Mouse (Mus musculus) lung, embryonic 16.5 days (tissue): Measurements from ENCODE around the gene Tatdn3. TPM values are rescaled to one million over a fixed set of nuclear protein-coding genes. Genes with fewer than 3 reads are reported as not detected.

Experiments
- ATAC-seq: fragments of 200-750 bp; cut with Nextera tagmentation; 2 replicates; pipeline ENCODE4 v1.8.0; 2017; ENCODE audit warnings: low read depth, mild to moderate bottlenecking, moderate library complexity
- H3K27ac ChIP-seq: fragments of 300-500 bp; sonication (generic); 2 replicates; pipeline ENCODE4 v1.5.1; 2014; ENCODE audit warnings: mild to moderate bottlenecking, control low read depth, low read length
- H3K27me3 ChIP-seq: fragments of 300-500 bp; sonication (generic); 2 replicates; pipeline ENCODE4 v1.6.1; 2014; ENCODE audit warnings: low read depth, low read length, mixed read lengths; ENCODE audit not compliant: control insufficient read depth, insufficient read depth
- H3K36me3 ChIP-seq: fragments of 300-500 bp; sonication (generic); 2 replicates; pipeline ENCODE4 v1.6.1; 2014; ENCODE audit warnings: low read length; ENCODE audit not compliant: control insufficient read depth, insufficient read depth
- H3K4me1 ChIP-seq: fragments of 300-500 bp; sonication (generic); replicated peaks from 2 replicates; pipeline ENCODE4 v1.6.1; 2014; ENCODE audit warnings: low read length, mixed read lengths; ENCODE audit not compliant: control insufficient read depth, insufficient read depth
- H3K4me2 ChIP-seq: fragments of 300-500 bp; sonication (generic); 2 replicates; pipeline ENCODE4 v1.6.1; 2014; ENCODE audit warnings: low read depth, low read length, control low read depth
- H3K4me3 ChIP-seq: fragments of 300-500 bp; sonication (generic); 2 replicates; pipeline ENCODE4 v1.5.1; 2014; ENCODE audit warnings: mild to moderate bottlenecking, low read length, control low read depth
- H3K9ac ChIP-seq: fragments of 300-500 bp; sonication (generic); 2 replicates; pipeline ENCODE4 v1.6.1; 2014; ENCODE audit warnings: low read length, control low read depth
- H3K9me3 ChIP-seq: fragments of 300-500 bp; sonication (generic); 2 replicates; pipeline ENCODE4 v1.6.1; 2016; ENCODE audit warnings: low read length; ENCODE audit not compliant: control insufficient read depth
- WGBS: fragments of 180-500 bp; shearing (Covaris S2); extraction: QIAGEN DNeasy Blood & Tissue Kit; methylation state at CpG from one replicate; pipeline ENCODE4 v1.1.7; 2014; 5-methylcytosine and 5-hydroxymethylcytosine counted together
- polyA plus RNA-seq: library from polyadenylated mRNA; unstranded; fragments of >200 nt; fragmentation: Nextera tagmentation; extraction: Ambion mirVana; gene quantifications from 2 replicates; pipeline ENCODE4 v1.2.1, GENCODE M21; 2015

Gene Tatdn3
- polyA plus RNA-seq, 1 experiment from 2014 or later, result 17.1 TPM

DNA sequence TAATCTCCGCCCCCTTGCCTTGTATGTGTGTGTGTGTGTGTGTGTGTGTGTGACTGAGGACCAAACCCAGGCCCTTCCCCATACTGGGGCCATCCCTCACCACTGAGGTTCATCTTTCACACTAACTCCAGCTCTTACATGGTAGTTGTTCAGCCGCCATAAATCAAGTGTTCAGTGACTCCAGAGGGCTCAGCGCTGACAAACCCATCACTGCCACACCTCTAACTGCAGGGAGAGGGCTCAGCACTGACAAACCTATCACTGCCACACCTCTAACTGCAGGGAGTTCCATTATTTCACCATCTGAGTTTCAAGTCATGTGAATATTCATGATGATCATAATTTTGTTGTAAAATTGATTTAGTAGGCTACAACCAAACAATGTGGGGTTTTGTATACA lies 9.2 kb downstream of the Tatdn3 start:
- ATAC-seq, result no peak
- H3K27me3 ChIP-seq, result no peaks in the 10 kb centered on the region
- 52% methylated on average over 3 of the region's 3 CpGs for WGBS
- H3K27ac ChIP-seq, result no peak overlapping the region
- H3K36me3 ChIP-seq, result no peaks in the 10 kb centered on the region
- H3K9me3 ChIP-seq, result no peaks in the 10 kb centered on the region
- no peak overlapping the region for H3K9ac ChIP-seq
- no peak overlapping the region for H3K4me3 ChIP-seq
- no peaks in the 10 kb centered on the region for H3K4me1 ChIP-seq
- no peak overlapping the region for H3K4me2 ChIP-seq

DNA sequence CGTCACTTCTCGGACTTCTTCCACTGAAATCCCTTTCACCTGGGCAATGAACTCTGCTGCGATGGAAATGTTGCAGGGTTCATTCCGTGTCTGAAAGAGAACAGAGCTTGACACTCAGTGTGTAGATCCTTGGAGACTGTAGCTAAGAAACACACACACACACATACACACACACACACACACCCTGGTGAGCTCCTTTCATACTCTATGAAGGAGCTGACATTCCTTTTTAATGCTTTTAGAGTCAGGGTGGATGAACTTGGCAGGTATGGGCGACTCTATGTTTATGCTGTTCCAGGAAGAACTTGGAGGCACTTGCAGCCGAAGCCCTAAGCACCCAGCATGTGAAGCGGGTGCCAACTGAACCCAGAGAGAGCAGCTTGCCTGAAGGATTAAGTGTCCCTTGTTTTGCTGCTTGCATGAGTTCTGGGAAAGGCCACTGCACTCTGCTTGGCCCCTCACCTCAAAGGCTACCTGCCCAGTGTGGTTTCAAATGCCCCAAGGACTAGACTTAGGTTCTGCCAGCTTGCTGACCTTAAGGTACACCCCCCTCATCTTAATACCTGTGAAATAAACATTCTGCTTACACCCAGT lies 16.4 kb downstream of the Tatdn3 start:
- 73% methylated on average over 7 of the region's 7 CpGs for WGBS
- no peaks in the 10 kb centered on the region for H3K27me3 ChIP-seq
- H3K9me3 ChIP-seq, result no peaks in the 10 kb centered on the region
- H3K9ac ChIP-seq, result no peak overlapping the region
- H3K4me3 ChIP-seq, result no peak overlapping the region
- H3K4me2 ChIP-seq, result no peak overlapping the region
- H3K4me1 ChIP-seq, result no peaks in the 10 kb centered on the region
- ATAC-seq, result no peak
- H3K27ac ChIP-seq, result no peak overlapping the region
- H3K36me3 ChIP-seq, result no peaks in the 10 kb centered on the region

DNA sequence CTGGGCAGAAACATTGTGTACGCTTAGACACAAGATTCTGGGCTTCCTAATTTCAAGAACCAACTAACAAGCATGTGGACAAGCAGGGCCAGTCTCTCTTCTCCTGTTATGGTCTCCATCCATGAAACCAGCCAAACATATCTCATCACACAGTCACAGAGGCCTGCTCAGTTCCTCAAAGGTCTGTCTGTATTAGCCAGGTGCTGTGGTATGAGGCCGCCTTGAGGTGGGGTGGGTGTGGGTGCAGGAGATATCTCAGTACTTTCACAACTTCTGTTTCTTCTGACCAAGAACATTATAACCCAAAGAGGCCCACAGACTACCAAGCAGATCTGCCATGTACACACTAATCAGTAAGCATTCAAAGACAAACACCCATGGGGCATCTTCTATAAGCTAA lies 17.5 kb downstream of the Tatdn3 start:
- no peak for ATAC-seq
- H3K4me2 ChIP-seq, result no peak overlapping the region

DNA sequence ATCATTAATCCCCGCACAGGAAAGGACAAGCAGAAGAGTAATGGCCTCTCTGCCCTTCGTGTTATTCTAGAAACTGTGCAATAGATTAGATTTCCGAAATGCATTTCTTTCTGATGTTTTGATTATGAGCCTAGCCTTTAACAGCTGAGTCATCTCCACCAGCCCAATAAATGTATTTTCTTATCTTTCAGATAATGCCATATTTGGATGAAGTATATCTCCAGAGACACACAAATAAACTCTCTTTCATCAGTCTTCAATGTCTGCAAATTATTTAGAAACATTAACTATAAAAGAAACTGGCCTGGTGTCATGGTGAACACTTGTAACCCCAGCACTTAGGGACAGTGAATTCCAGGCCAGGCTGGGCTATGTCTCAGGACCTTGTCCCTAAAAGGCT lies 20.0 kb downstream of the Tatdn3 start:
- no peak overlapping the region for H3K27ac ChIP-seq

More for the DNA sequence above, 17.5 kb downstream of the Tatdn3 start:
- no peak overlapping the region for H3K9ac ChIP-seq
- no peaks in the 10 kb centered on the region for H3K36me3 ChIP-seq
- no peaks in the 10 kb centered on the region for H3K4me1 ChIP-seq
- 93% methylated on average over 2 of the region's 2 CpGs for WGBS
- H3K27me3 ChIP-seq, result no peaks in the 10 kb centered on the region
- H3K9me3 ChIP-seq, result no peaks in the 10 kb centered on the region
- no peak overlapping the region for H3K27ac ChIP-seq
- no peak overlapping the region for H3K4me3 ChIP-seq

DNA sequence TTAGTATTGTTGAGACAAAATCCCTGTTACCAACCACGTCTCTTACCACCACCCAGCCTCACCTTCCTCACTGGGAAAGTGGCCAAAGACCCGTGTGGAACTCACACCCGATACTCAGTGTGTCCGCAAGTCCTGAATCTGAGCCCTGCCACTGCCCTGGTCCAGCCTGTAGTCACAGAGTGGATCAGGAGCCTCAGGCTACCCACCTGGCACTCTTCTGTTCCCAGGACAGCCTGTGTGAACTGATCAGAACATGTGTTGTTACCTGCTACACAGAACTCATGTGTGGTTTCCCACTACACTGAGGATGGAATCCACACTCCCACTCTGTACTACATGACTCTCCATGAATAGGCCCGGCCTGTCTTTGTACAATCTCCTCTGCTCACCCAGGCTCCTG lies 20.6 kb downstream of the Tatdn3 start:
- H3K9me3 ChIP-seq, result no peaks in the 10 kb centered on the region
- H3K27me3 ChIP-seq, result no peaks in the 10 kb centered on the region
- H3K36me3 ChIP-seq, result no peaks in the 10 kb centered on the region
- 70% methylated on average over 5 of the region's 5 CpGs for WGBS
- no peak overlapping the region for H3K27ac ChIP-seq
- H3K4me3 ChIP-seq, result no peak overlapping the region
- ATAC-seq, result no peak
- H3K4me2 ChIP-seq, result no peak overlapping the region
- H3K4me1 ChIP-seq, result no peaks in the 10 kb centered on the region
- no peak overlapping the region for H3K9ac ChIP-seq

More for the DNA sequence above, 20.0 kb downstream of the Tatdn3 start:
- Histone ChIP-seq H3K4me1 (no peaks in the 10 kb centered on the region), H3K36me3 (no peaks in the 10 kb centered on the region), H3K4me2 (no peak overlapping the region), H3K4me3 (no peak overlapping the region), H3K27me3 (no peaks in the 10 kb centered on the region), H3K9ac (no peak overlapping the region), H3K9me3 (no peaks in the 10 kb centered on the region)
- 24% methylated on average over 3 of the region's 3 CpGs for WGBS
- no peak for ATAC-seq

DNA sequence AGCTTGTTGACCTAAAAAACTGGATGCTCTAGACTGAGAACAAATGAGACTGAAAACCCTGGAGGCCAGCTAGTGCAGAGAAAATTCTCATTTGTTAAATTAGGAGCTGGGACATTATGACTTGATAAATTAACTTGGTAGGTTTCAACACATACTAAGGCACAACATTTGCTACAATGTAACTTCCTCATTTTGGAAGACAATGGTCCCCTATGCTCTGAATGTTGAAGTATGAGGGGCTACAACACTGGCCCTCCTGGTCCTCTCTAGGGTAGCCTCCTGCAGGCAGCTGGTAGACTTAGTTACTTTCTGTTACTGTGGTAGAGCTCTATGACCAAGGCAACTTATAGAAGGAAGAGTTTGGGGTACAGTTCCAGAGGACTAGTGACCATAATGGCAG lies 21.4 kb downstream of the Tatdn3 start:
- ATAC-seq, result no peak
- H3K27ac ChIP-seq, result no peak overlapping the region
- H3K36me3 ChIP-seq, result no peaks in the 10 kb centered on the region
- H3K9me3 ChIP-seq, result no peaks in the 10 kb centered on the region
- no peak overlapping the region for H3K4me2 ChIP-seq
- H3K4me1 ChIP-seq, result no peaks in the 10 kb centered on the region
- no peak overlapping the region for H3K4me3 ChIP-seq
- no peak overlapping the region for H3K9ac ChIP-seq
- H3K27me3 ChIP-seq, result no peaks in the 10 kb centered on the region

DNA sequence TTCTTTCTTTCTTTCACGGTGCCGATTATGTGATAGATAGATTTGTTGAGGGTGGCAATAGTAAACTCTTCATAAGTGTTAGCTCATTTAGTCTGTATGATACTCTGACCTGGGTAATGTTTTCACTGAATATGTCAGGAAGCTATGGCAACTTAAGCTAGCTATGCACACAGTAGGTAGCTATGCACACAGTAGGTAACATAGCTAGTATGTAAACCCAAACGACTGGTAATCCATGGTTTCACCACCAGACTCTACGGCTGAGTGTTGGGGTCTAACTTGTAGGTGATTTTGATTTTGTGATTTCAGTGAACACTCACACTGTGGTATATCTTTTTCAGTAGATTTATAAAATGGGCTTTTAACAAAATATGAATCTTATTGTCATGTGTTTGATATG lies 24.7 kb downstream of the Tatdn3 start:
- Histone ChIP-seq H3K4me3 (no peak overlapping the region), H3K4me1 (no peaks in the 10 kb centered on the region), H3K4me2 (no peak overlapping the region), H3K27ac (no peak overlapping the region), H3K9me3 (no peaks in the 10 kb centered on the region), H3K9ac (no peak overlapping the region), H3K36me3 (no peaks in the 10 kb centered on the region), H3K27me3 (no peaks in the 10 kb centered on the region)
- WGBS, result 88% methylated on average over 4 of the region's 4 CpGs
- no peak for ATAC-seq

DNA sequence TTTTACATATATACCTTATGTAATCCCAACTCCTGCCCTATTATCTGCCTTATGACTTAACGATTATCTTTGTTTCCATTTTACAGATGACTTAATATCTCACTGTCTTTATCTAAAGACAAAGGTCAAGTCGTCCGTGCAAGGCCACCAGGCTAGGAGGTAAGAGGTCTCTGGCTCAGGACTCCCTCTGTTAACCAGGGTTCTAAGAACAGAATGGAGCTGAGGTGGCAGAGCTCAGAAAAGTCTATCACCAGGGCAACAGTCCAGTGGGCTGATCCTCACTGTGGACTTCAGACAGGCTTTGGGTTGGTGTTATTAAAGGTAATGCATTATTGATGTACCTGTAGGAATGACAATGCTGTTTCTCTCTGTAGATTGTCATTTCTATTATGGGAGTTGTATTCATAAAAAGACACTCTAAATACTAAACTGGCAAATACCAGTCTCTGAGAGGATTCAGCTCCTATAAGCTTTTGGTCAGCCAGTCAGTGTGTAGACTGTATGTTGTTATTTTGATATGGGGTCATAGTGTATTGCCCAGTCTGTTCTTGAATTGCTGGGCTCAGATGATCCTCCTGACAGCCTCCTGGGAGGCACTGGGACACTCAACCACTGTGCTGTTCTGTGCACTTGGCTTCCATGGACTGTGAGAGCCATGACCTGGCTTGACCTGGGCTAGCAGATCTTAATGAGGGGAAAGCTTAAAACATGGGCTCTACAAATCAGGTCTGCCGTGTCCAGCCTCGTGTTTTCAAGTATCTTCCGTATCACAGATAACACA lies 26.0 kb downstream of the Tatdn3 start, which contains the start of gene Spata45:
Gene Spata45, plus strand, starts transcription at position 86 of the 781 bp plus-strand sequence.
- ATAC-seq, result no peak
- WGBS, result 57% methylated on average over 6 of the region's 6 CpGs

DNA sequence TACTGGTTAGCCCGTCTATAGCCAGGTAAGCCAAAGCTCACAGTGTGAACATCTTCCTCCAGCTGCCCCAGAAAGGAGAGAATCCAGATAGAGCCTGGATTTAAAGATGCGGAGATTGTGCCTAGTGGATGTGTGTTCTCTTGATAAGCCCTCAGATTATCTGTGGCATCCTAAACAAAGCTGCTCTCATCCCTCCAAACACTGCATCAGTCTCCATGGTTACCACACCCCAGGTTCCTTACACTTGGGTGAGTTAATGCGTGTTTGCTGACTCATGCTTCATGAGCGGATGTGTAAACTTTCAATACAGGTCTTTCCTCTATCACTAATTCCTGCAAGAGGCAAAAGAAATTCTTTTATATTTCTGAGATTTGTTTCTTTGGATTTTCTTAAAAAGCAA lies 27.1 kb downstream of the Tatdn3 start:
- Histone ChIP-seq H3K27me3 (no peaks in the 10 kb centered on the region), H3K36me3 (no peaks in the 10 kb centered on the region), H3K9me3 (no peaks in the 10 kb centered on the region), H3K4me2 (no peak overlapping the region), H3K4me3 (no peak overlapping the region), H3K4me1 (no peaks in the 10 kb centered on the region), H3K9ac (no peak overlapping the region), H3K27ac (no peak overlapping the region)
- 27% methylated on average over 4 of the region's 4 CpGs for WGBS
- ATAC-seq, result no peak

More for the DNA sequence above, 26.0 kb downstream of the Tatdn3 start, which contains the start of gene Spata45:
- no peak within 1 kb of the TSS for H3K9ac ChIP-seq
- H3K4me2 ChIP-seq, result no peak within 1 kb of the TSS
- no peaks in the 10 kb centered on the region for H3K4me1 ChIP-seq
- no peak within 1 kb of the TSS for H3K4me3 ChIP-seq
- no peak within 1 kb of the TSS for H3K27ac ChIP-seq
- H3K36me3 ChIP-seq, result no peaks in the 10 kb centered on the region
- no peaks in the 10 kb centered on the region for H3K27me3 ChIP-seq
- no peaks in the 10 kb centered on the region for H3K9me3 ChIP-seq
